ENCODE assay signal across 16 mouse cellular contexts in the genomic region with DNA sequence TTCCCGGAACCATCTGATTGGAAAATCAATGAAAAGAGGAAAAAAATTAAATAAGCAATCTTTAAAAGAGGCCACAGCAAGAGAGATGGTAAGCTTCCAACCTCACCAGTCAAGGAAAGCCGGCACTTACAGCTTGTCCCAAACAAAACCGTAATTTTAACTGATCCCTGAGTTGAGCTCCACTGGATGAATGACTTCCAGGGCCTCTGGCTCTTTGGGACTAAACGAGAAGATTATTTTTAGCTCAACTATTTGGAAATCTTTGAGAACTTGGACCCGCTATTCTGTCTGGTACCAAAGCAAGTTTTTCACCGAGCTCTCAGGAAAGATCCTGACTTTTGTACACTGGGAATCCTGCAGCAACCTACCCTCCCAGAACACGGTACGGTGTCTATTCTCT.
"Had no signal": no experiment of that assay in that cellular context is flagged by ENCODE, and none has a peak within 500 bp of the region (broad histone marks: within the 10 kb centered on the region; RNA-seq: fewer than 3 reads in every experiment).

No protein-coding gene starts in this region.

- H3K4me3 ChIP-seq: kidney, embryonic 15.5 days; limb, embryonic 12.5 days; limb, embryonic 15.5 days had no signal

- H3K27me3 ChIP-seq: kidney, embryonic 15.5 days; limb, embryonic 12.5 days; limb, embryonic 15.5 days had no signal

- DNase-seq: kidney, postnatal 14 days; kidney, postnatal 4 days; left cerebral cortex, postnatal 4 days; liver, postnatal 0 days; lung, embryonic 14.5 days; midbrain, embryonic 14.5 days; thymus, adult 2 months; thymus, postnatal 25 days had no signal

- H3K27ac ChIP-seq: kidney, embryonic 15.5 days; limb, embryonic 12.5 days; limb, embryonic 15.5 days; liver, embryonic 14.5 days; stomach, postnatal 0 days had no signal

- H3K9ac ChIP-seq: kidney, embryonic 15.5 days; limb, embryonic 12.5 days; limb, embryonic 15.5 days; liver, embryonic 14.5 days; liver, postnatal 0 days; lung, embryonic 14.5 days had no signal

- ATAC-seq: liver, postnatal 0 days; lung, postnatal 0 days had no signal

- H3K4me1 ChIP-seq: kidney, embryonic 15.5 days; limb, embryonic 12.5 days; limb, embryonic 15.5 days had no signal

- H3K9me3 ChIP-seq: kidney, embryonic 15.5 days; limb, embryonic 12.5 days; limb, embryonic 15.5 days had no signal

- H3K4me2 ChIP-seq: kidney, embryonic 15.5 days; limb, embryonic 12.5 days; limb, embryonic 15.5 days; liver, embryonic 11.5 days; lung, embryonic 14.5 days; midbrain, embryonic 11.5 days had no signal

- H3K36me3 ChIP-seq: kidney, embryonic 15.5 days; limb, embryonic 12.5 days; limb, embryonic 15.5 days had no signal
